Mouse (Mus musculus) splenic B cell, adult 2 months (primary cell): ENCODE measurements at regions not wholly inside any gene's neighbourhood (a gene's known extent, or its start where the extent isn't known, plus 50 kb on each side); places are given as distances from the start of the nearest gene placed in this dataset.
A peak's percentile ranks its signal among the peaks of the same experiment; 100 is the strongest.

Experiments used
- DNase-seq: peaks from one replicate; pipeline ENCODE4 v3.0.0-alpha.2; 2011; ENCODE audit warnings: low read depth, low spot score
- H3K27me3 ChIP-seq: 2 replicates; pipeline ENCODE4 v1.6.1; 2012; ENCODE audit warnings: mild to moderate bottlenecking, low read length, moderate library complexity, mixed read lengths; ENCODE audit not compliant: control insufficient read depth, poor library complexity, insufficient read depth, severe bottlenecking
- H3K36me3 ChIP-seq: 2 replicates; pipeline ENCODE4 v1.6.1; 2012; ENCODE audit warnings: mild to moderate bottlenecking, low read length, moderate library complexity, mixed read lengths; ENCODE audit not compliant: control insufficient read depth, poor library complexity, insufficient read depth, severe bottlenecking

GRCm38 (mm10) chr17:78023507-78024355, 176.3 kb upstream of the Crim1 start:
- H3K27me3 ChIP-seq = no peaks in the 10 kb centered on the region
- no peak for DNase-seq
- no peaks in the 10 kb centered on the region for H3K36me3 ChIP-seq

GRCm38 (mm10) chr17:78024356-78024723, 175.7 kb upstream of the Crim1 start:
- Histone ChIP-seq H3K27me3 (no peaks in the 10 kb centered on the region), H3K36me3 (no peaks in the 10 kb centered on the region)
- no peak for DNase-seq

GRCm38 (mm10) chr17:78025294-78025693, 174.8 kb upstream of the Crim1 start:
- no peaks in the 10 kb centered on the region for H3K36me3 ChIP-seq
- no peaks in the 10 kb centered on the region for H3K27me3 ChIP-seq
- no peak for DNase-seq

DNA sequence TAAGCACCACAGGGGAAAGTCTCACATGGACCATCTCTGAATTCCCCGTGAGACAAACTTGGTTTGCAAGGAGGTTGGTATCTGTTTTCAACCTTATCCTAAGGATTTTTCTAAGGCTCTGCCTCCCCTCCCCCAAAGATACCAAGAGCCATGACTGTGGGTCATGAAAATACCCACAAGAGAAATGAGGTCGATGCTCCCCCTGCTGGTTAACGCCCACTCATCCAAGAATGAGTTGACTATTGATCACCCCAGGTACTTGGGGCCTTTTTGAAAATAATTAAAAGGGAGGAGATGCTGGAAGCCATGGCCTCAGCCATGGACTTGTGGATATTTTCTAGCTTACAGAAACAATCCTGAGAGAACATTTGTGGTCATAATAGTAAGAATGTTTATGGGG, 164.4 kb upstream of the Crim1 start:
- no peak for DNase-seq
- Histone ChIP-seq H3K27me3 (no peaks in the 10 kb centered on the region), H3K36me3 (no peaks in the 10 kb centered on the region)

GRCm38 (mm10) chr17:78040338-78040737, 159.7 kb upstream of the Crim1 start:
- DNase-seq = no peak
- Histone ChIP-seq H3K36me3 (no peaks in the 10 kb centered on the region), H3K27me3 (no peaks in the 10 kb centered on the region)

DNA sequence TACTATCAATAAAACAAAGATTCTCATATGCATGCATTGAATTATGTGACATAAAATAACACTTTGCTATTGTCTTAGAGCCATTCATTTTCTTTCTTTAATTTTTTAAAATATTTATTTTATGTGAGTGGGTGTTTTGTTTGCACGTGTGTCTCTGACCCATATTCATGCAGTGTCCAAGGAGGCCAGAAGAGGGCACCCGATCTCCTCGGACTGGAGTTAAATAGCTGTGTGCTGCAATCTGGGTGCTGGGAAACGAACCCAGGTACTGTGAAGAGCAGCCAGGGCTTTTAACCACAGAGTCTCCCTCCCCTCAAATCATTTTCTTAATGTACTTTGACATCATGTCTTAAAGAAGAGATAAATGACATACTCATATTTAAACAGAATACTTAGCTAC, 158.8 kb upstream of the Crim1 start:
- Histone ChIP-seq H3K36me3 (no peaks in the 10 kb centered on the region), H3K27me3 (no peaks in the 10 kb centered on the region)
- DNase-seq = no peak

GRCm38 (mm10) chr17:78049766-78050165, 150.3 kb upstream of the Crim1 start:
- Histone ChIP-seq H3K27me3 (no peaks in the 10 kb centered on the region), H3K36me3 (no peaks in the 10 kb centered on the region)
- no peak for DNase-seq

GRCm38 (mm10) chr17:78050203-78050602, 149.8 kb upstream of the Crim1 start:
- Histone ChIP-seq H3K36me3 (no peaks in the 10 kb centered on the region), H3K27me3 (no peaks in the 10 kb centered on the region)
- peak; percentile 2 for DNase-seq

GRCm38 (mm10) chr17:78075892-78076291, 124.2 kb upstream of the Crim1 start:
- no peaks in the 10 kb centered on the region for H3K36me3 ChIP-seq
- DNase-seq = no peak

GRCm38 (mm10) chr17:78078381-78078780, 121.7 kb upstream of the Crim1 start:
- no peaks in the 10 kb centered on the region for H3K36me3 ChIP-seq
- DNase-seq = no peak
- no peaks in the 10 kb centered on the region for H3K27me3 ChIP-seq

More at GRCm38 (mm10) chr17:78075892-78076291, 124.2 kb upstream of the Crim1 start:
- no peaks in the 10 kb centered on the region for H3K27me3 ChIP-seq

DNA sequence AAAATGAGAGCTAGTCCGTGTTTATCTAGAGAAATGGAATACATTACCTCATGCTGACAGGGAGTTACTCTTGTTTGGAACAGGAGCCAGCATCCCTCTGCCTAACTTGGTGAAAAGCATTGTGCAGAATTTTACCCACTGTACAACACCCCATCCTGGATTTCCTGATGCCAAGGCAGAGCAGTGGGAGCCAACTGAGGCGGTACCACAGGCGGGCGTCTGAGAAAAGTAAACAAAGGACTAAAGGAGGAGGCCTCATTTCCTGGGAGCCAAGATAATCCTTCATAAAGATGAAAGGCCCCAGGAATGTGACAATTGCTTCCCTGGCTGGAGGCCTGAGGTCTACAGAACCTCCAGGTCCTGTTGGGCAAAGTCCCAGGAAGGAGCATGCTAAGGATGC, 115.6 kb upstream of the Crim1 start:
- no peak for DNase-seq
- Histone ChIP-seq H3K27me3 (no peaks in the 10 kb centered on the region), H3K36me3 (no peaks in the 10 kb centered on the region)

DNA sequence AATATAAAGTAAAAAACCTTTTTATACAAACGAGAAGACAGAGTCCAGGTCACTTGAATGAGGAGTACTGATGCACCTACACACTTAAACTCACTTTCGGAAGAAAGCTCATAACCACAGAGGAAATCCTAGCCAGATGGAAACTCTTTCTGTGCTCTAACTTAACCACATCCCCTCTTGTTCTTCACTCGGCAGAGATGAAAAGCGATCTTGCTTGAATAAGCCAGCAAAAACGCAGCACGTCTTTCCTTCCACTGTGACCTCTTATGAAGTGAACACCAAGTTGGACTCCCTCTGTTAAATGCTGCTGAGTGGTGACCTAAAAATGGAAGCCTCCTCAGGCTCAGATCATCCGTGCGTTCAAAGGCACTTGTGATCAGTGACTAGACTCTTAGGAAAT, 113.1 kb upstream of the Crim1 start:
- H3K27me3 ChIP-seq = no peaks in the 10 kb centered on the region
- no peak for DNase-seq
- H3K36me3 ChIP-seq = no peaks in the 10 kb centered on the region

DNA sequence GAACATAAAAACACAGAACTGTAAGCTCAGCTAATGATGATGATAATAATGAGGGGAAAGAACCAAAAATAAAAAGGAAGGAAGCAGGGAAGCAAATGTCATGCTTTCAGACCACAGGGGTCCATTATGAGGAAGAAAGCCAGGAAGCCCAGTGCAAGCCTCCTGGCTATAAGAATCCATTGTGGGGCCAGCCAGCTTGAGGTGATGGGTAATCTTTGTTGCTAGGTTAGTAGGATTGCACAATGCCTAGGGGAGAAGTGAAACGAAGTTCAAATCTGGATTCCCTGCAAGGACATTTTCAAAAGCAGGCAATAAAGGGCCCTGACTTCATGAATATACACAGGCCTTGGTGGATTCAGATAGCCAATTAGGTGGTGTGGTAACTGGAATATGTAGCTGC, 102.3 kb upstream of the Crim1 start:
- H3K36me3 ChIP-seq = no peaks in the 10 kb centered on the region
- H3K27me3 ChIP-seq = no peaks in the 10 kb centered on the region
- no peak for DNase-seq

DNA sequence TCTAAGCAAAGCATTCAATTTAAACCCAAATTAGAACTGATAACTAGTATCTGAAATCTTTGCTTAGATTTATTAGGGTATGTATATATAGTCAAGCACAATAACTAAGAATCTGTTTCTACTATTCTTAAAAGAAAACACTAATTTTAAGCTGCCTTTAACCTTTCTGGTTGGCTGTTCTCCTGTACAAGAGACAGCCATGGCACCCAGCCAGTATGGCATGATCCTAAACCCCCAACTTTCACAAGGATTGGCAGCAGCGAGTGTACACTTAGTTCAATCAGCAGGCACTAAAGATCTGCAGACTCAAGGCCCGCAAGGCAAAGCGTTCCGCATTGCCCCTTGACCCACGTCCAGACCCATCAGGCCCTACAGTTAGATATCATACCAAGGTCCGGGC, 91.3 kb upstream of the Crim1 start:
- H3K27me3 ChIP-seq = no peaks in the 10 kb centered on the region
- DNase-seq = no peak
- no peaks in the 10 kb centered on the region for H3K36me3 ChIP-seq

- DNase-seq = no peak
- Histone ChIP-seq H3K27me3 (no peaks in the 10 kb centered on the region), H3K36me3 (no peaks in the 10 kb centered on the region)
Observed at GRCm38 (mm10) chr17:78109364-78110222, 90.5 kb upstream of the Crim1 start.
